Mouse (Mus musculus): ENCODE results near the gene Tceal9. TPM values are rescaled to one million over a fixed set of nuclear protein-coding genes. Genes with fewer than 3 reads are reported as not detected.

Tceal9 gene
- total and polyA plus RNA-seq, 3 experiments = 6.3 to 25.6 (median 22.6) TPM

- H3K79me2 ChIP-seq (replicated peaks; ENCODE audit: control insufficient read depth, insufficient read depth, low read length) = no peaks in the 10 kb centered on the region
- intact Hi-C loops (cut with DNase I) = loop anchor here (5.0 kb wide), 1 partner anchor 84 kb away; no protein-coding TSS in a partner anchor
- no peak overlapping the region for H3K4me3 ChIP-seq
- 44% methylated on average over 3 of the region's 3 CpGs for WGBS
- no peaks in the 10 kb centered on the region for H3K36me3 ChIP-seq (ENCODE audit: control insufficient read depth, insufficient read depth, low read length)
- DNase-seq = peak in 1 of 2 experiments; percentile 23
- TF ChIP-seq POLR2A (IDR thresholded peaks at IDR 0.05; ENCODE audit: insufficient read depth, low read depth, low read length) = no peak
- peak; percentile 79 for TF ChIP-seq CTCF (IDR thresholded peaks at IDR 0.05)
- H3K9ac ChIP-seq (ENCODE audit: low read depth, low read length) = no peak overlapping the region
- H3K27ac ChIP-seq = no peak overlapping the region
- no peaks in the 10 kb centered on the region for H3K27me3 ChIP-seq (ENCODE audit: control insufficient read depth, insufficient read depth, low read length)
- H3K4me1 ChIP-seq (ENCODE audit: control insufficient read depth, insufficient read depth, low read length) = no peaks in the 10 kb centered on the region
Measured at GRCm38 (mm10) chrX:136238118-136238517, 6.8 kb upstream of the Tceal9 start.

GRCm38 (mm10) chrX:136243181-136243580 lies 1.7 kb upstream of the Tceal9 start:
- Histone ChIP-seq H3K9ac (ENCODE audit: low read depth, low read length) (no peak overlapping the region), H3K27ac (no peak overlapping the region), H3K79me2 (replicated peaks; ENCODE audit: control insufficient read depth, insufficient read depth, low read length) (no peaks in the 10 kb centered on the region), H3K4me3 (no peak overlapping the region), H3K27me3 (ENCODE audit: control insufficient read depth, insufficient read depth, low read length) (no peaks in the 10 kb centered on the region), H3K36me3 (ENCODE audit: control insufficient read depth, insufficient read depth, low read length) (no peaks in the 10 kb centered on the region), H3K4me1 (ENCODE audit: control insufficient read depth, insufficient read depth, low read length) (no peaks in the 10 kb centered on the region; the same call in 1 of the 2 replicates)
- TF ChIP-seq CTCF (IDR thresholded peaks at IDR 0.05) = no peak
- WGBS = 56% methylated on average over 2 of the region's 2 CpGs
- intact Hi-C loops (cut with DNase I) = loop anchor here (10.0 kb wide), 1 partner anchor 1648 kb away; no protein-coding TSS in a partner anchor
- DNase-seq = no peak

GRCm38 (mm10) chrX:136245521-136246071 lies 717 bp downstream of the Tceal9 start:
- Histone ChIP-seq H3K27me3 (ENCODE audit: control insufficient read depth, insufficient read depth, low read length) (no peaks in the 10 kb centered on the region), H3K36me3 (ENCODE audit: control insufficient read depth, insufficient read depth, low read length) (no peaks in the 10 kb centered on the region), H3K9ac (ENCODE audit: low read depth, low read length) (peak overlapping the region; percentile 57), H3K4me3 (peak overlapping the region; percentile 57), H3K4me1 (ENCODE audit: control insufficient read depth, insufficient read depth, low read length) (no peaks in the 10 kb centered on the region; the same call in 1 of the 2 replicates), H3K79me2 (replicated peaks; ENCODE audit: control insufficient read depth, insufficient read depth, low read length) (no peaks in the 10 kb centered on the region), H3K27ac (peak overlapping the region; percentile 59)
- intact Hi-C loops (cut with DNase I) = loop anchor here (10.0 kb wide), 1 partner anchor 1651 kb away; no protein-coding TSS in a partner anchor
- WGBS = 9% methylated on average over 12 of the region's 15 CpGs
- TF ChIP-seq CTCF (IDR thresholded peaks at IDR 0.05) (no peak), EP300 (IDR thresholded peaks at IDR 0.05; ENCODE audit: insufficient read depth, low read depth, low read length) (no peak), POLR2A (IDR thresholded peaks at IDR 0.05; ENCODE audit: insufficient read depth, low read depth, low read length) (no peak)
- DNase-seq = peak; percentile 8 to 23

- Histone ChIP-seq H3K9ac (ENCODE audit: low read depth, low read length) (no peak overlapping the region), H3K4me1 (ENCODE audit: control insufficient read depth, insufficient read depth, low read length) (no peaks in the 10 kb centered on the region; the same call in 1 of the 2 replicates), H3K79me2 (replicated peaks; ENCODE audit: control insufficient read depth, insufficient read depth, low read length) (no peaks in the 10 kb centered on the region), H3K27me3 (ENCODE audit: control insufficient read depth, insufficient read depth, low read length) (no peaks in the 10 kb centered on the region), H3K36me3 (ENCODE audit: control insufficient read depth, insufficient read depth, low read length) (no peaks in the 10 kb centered on the region), H3K4me3 (no peak overlapping the region), H3K27ac (no peak overlapping the region)
- 46% methylated on average over 6 of the region's 6 CpGs for WGBS
- TF ChIP-seq POLR2A (IDR thresholded peaks at IDR 0.05; ENCODE audit: insufficient read depth, low read depth, low read length) (no peak), CTCF (IDR thresholded peaks at IDR 0.05) (no peak), EP300 (IDR thresholded peaks at IDR 0.05; ENCODE audit: insufficient read depth, low read depth, low read length) (no peak)
- intact Hi-C loops (cut with DNase I) = loop anchor here (10.0 kb wide), 1 partner anchor 1654 kb away; no protein-coding TSS in a partner anchor
- DNase-seq = no peak
Measured at GRCm38 (mm10) chrX:136248811-136249210, 3.9 kb downstream of the Tceal9 start.

- intact Hi-C loops (cut with DNase I) = loop anchor here (10.0 kb wide), 1 partner anchor 1655 kb away; no protein-coding TSS in a partner anchor
- H3K4me1 ChIP-seq (ENCODE audit: control insufficient read depth, insufficient read depth, low read length) = no peaks in the 10 kb centered on the region
- DNase-seq = no peak
- TF ChIP-seq EP300 (IDR thresholded peaks at IDR 0.05; ENCODE audit: insufficient read depth, low read depth, low read length) (no peak), POLR2A (IDR thresholded peaks at IDR 0.05; ENCODE audit: insufficient read depth, low read depth, low read length) (no peak), CTCF (IDR thresholded peaks at IDR 0.05) (no peak)
- H3K27ac ChIP-seq = no peak overlapping the region
- H3K79me2 ChIP-seq (replicated peaks; ENCODE audit: control insufficient read depth, insufficient read depth, low read length) = no peaks in the 10 kb centered on the region
- WGBS = 72% methylated on average over 7 of the region's 7 CpGs
- no peaks in the 10 kb centered on the region for H3K27me3 ChIP-seq (ENCODE audit: control insufficient read depth, insufficient read depth, low read length)
- no peak overlapping the region for H3K4me3 ChIP-seq
- no peaks in the 10 kb centered on the region for H3K36me3 ChIP-seq (ENCODE audit: control insufficient read depth, insufficient read depth, low read length)
- H3K9ac ChIP-seq (ENCODE audit: low read depth, low read length) = no peak overlapping the region
Measured at GRCm38 (mm10) chrX:136249671-136250070, 4.8 kb downstream of the Tceal9 start.

- Histone ChIP-seq H3K27ac (no peak overlapping the region), H3K4me1 (ENCODE audit: control insufficient read depth, insufficient read depth, low read length) (no peaks in the 10 kb centered on the region), H3K4me3 (no peak overlapping the region), H3K27me3 (ENCODE audit: control insufficient read depth, insufficient read depth, low read length) (no peaks in the 10 kb centered on the region), H3K36me3 (ENCODE audit: control insufficient read depth, insufficient read depth, low read length) (no peaks in the 10 kb centered on the region), H3K9ac (ENCODE audit: low read depth, low read length) (no peak overlapping the region), H3K79me2 (replicated peaks; ENCODE audit: control insufficient read depth, insufficient read depth, low read length) (no peaks in the 10 kb centered on the region)
- 45% methylated on average over 6 of the region's 6 CpGs for WGBS
- DNase-seq = no peak
- intact Hi-C loops (cut with DNase I) = no loop called here
- TF ChIP-seq CTCF (IDR thresholded peaks at IDR 0.05) (no peak), EP300 (IDR thresholded peaks at IDR 0.05; ENCODE audit: insufficient read depth, low read depth, low read length) (no peak), POLR2A (IDR thresholded peaks at IDR 0.05; ENCODE audit: insufficient read depth, low read depth, low read length) (no peak)
Measured at GRCm38 (mm10) chrX:136252023-136252729, 7.3 kb downstream of the Tceal9 start.

All from heart, adult 2 months (tissue).